Mouse (Mus musculus): Measurements from ENCODE around the gene Noct. TPM values are rescaled to one million over a fixed set of nuclear protein-coding genes. Genes with fewer than 3 reads are reported as not detected.

Noct gene
- polyA plus RNA-seq, 1 experiment from 2014 or later = 9.7 TPM

GRCm38 (mm10) chr3:51195736-51196135, 28.5 kb upstream of the Noct start:
- WGBS = 17% methylated on average over 8 of the region's 8 CpGs
- H3K9me3 ChIP-seq (replicated peaks) = no peaks in the 10 kb centered on the region
- peak overlapping the region; percentile 33 for H3K4me3 ChIP-seq
- no peaks in the 10 kb centered on the region for H3K27me3 ChIP-seq
- H3K36me3 ChIP-seq = no peaks in the 10 kb centered on the region
- 0 out of 2 replicates have a peak overlapping the region, but pooled peaks have one; percentile 6 for H3K9ac ChIP-seq
- no peak for ATAC-seq (replicated peaks; ENCODE audit: insufficient number of reproducible peaks, insufficient read depth, low FRiP score, low read depth)
- peak overlapping the region; percentile 63 for H3K4me2 ChIP-seq
- H3K4me1 ChIP-seq (replicated peaks) = peaks cover 25% of the 10 kb centered on the region
- peak overlapping the region; percentile 52 for H3K27ac ChIP-seq

GRCm38 (mm10) chr3:51196724-51197111, 27.5 kb upstream of the Noct start:
- Histone ChIP-seq H3K4me1 (replicated peaks) (peaks cover 25% of the 10 kb centered on the region), H3K36me3 (no peaks in the 10 kb centered on the region), H3K9me3 (replicated peaks) (no peaks in the 10 kb centered on the region), H3K9ac (no peak overlapping the region), H3K4me2 (no peak overlapping the region), H3K4me3 (no peak overlapping the region), H3K27me3 (no peaks in the 10 kb centered on the region), H3K27ac (no peak overlapping the region)
- 82% methylated on average over 3 of the region's 3 CpGs for WGBS
- ATAC-seq (replicated peaks; ENCODE audit: insufficient number of reproducible peaks, insufficient read depth, low FRiP score, low read depth) = no peak

- Histone ChIP-seq H3K27me3 (no peaks in the 10 kb centered on the region), H3K9me3 (replicated peaks) (no peaks in the 10 kb centered on the region), H3K36me3 (no peaks in the 10 kb centered on the region), H3K4me2 (no peak overlapping the region), H3K9ac (no peak overlapping the region), H3K27ac (0 out of 2 replicates have a peak overlapping the region, but pooled peaks have one; percentile 8), H3K4me3 (no peak overlapping the region), H3K4me1 (replicated peaks) (peaks cover 25% of the 10 kb centered on the region)
- ATAC-seq (replicated peaks; ENCODE audit: insufficient number of reproducible peaks, insufficient read depth, low FRiP score, low read depth) = no peak
- WGBS = 53% methylated on average over 9 of the region's 9 CpGs
Observed at GRCm38 (mm10) chr3:51197112-51197731, 27.0 kb upstream of the Noct start.

- ATAC-seq (replicated peaks; ENCODE audit: insufficient number of reproducible peaks, insufficient read depth, low FRiP score, low read depth) = no peak
- H3K36me3 ChIP-seq = no peaks in the 10 kb centered on the region
- 36% methylated on average over 1 of the region's 1 CpGs for WGBS
Observed at GRCm38 (mm10) chr3:51198291-51198690, 26.0 kb upstream of the Noct start.

GRCm38 (mm10) chr3:51199130-51199529, 25.1 kb upstream of the Noct start:
- WGBS = 58% methylated on average over 6 of the region's 6 CpGs
- H3K36me3 ChIP-seq = no peaks in the 10 kb centered on the region
- no peak overlapping the region for H3K27ac ChIP-seq
- no peak; the same call in 1 of the 2 replicates for ATAC-seq (replicated peaks; ENCODE audit: insufficient number of reproducible peaks, insufficient read depth, low FRiP score, low read depth)
- H3K27me3 ChIP-seq = no peaks in the 10 kb centered on the region
- H3K9me3 ChIP-seq (replicated peaks) = no peaks in the 10 kb centered on the region
- H3K4me3 ChIP-seq = no peak overlapping the region
- H3K9ac ChIP-seq = no peak overlapping the region
- H3K4me1 ChIP-seq (replicated peaks) = peaks cover 25% of the 10 kb centered on the region
- no peak overlapping the region for H3K4me2 ChIP-seq

More at GRCm38 (mm10) chr3:51198291-51198690, 26.0 kb upstream of the Noct start:
- Histone ChIP-seq H3K9ac (no peak overlapping the region), H3K27me3 (no peaks in the 10 kb centered on the region), H3K9me3 (replicated peaks) (no peaks in the 10 kb centered on the region), H3K4me3 (no peak overlapping the region), H3K4me2 (no peak overlapping the region), H3K4me1 (replicated peaks) (peaks cover 28% of the 10 kb centered on the region), H3K27ac (no peak overlapping the region)

- H3K27me3 ChIP-seq = no peaks in the 10 kb centered on the region
- no peak for ATAC-seq (replicated peaks; ENCODE audit: insufficient number of reproducible peaks, insufficient read depth, low FRiP score, low read depth)
- H3K4me1 ChIP-seq (replicated peaks) = peaks cover 18% of the 10 kb centered on the region
- H3K9me3 ChIP-seq (replicated peaks) = no peaks in the 10 kb centered on the region
- no peaks in the 10 kb centered on the region for H3K36me3 ChIP-seq
- no peak overlapping the region for H3K27ac ChIP-seq
- no peak overlapping the region for H3K9ac ChIP-seq
- WGBS = 87% methylated on average over 4 of the region's 4 CpGs
- H3K4me2 ChIP-seq = no peak overlapping the region
- H3K4me3 ChIP-seq = no peak overlapping the region
Observed at GRCm38 (mm10) chr3:51200311-51200710, 23.9 kb upstream of the Noct start.

GRCm38 (mm10) chr3:51200894-51201293, 23.4 kb upstream of the Noct start:
- 70% methylated on average over 7 of the region's 7 CpGs for WGBS
- no peak overlapping the region for H3K4me3 ChIP-seq
- no peaks in the 10 kb centered on the region for H3K27me3 ChIP-seq
- H3K9ac ChIP-seq = no peak overlapping the region
- no peaks in the 10 kb centered on the region for H3K36me3 ChIP-seq
- no peaks in the 10 kb centered on the region for H3K9me3 ChIP-seq (replicated peaks)
- peaks cover 12% of the 10 kb centered on the region for H3K4me1 ChIP-seq (replicated peaks)
- no peak for ATAC-seq (replicated peaks; ENCODE audit: insufficient number of reproducible peaks, insufficient read depth, low FRiP score, low read depth)
- no peak overlapping the region for H3K4me2 ChIP-seq
- H3K27ac ChIP-seq = no peak overlapping the region

GRCm38 (mm10) chr3:51201986-51202385, 22.3 kb upstream of the Noct start:
- Histone ChIP-seq H3K9me3 (replicated peaks) (no peaks in the 10 kb centered on the region), H3K4me1 (replicated peaks) (peaks cover 6% of the 10 kb centered on the region), H3K9ac (no peak overlapping the region), H3K36me3 (no peaks in the 10 kb centered on the region), H3K27ac (no peak overlapping the region), H3K4me2 (no peak overlapping the region), H3K4me3 (no peak overlapping the region), H3K27me3 (no peaks in the 10 kb centered on the region)
- ATAC-seq (replicated peaks; ENCODE audit: insufficient number of reproducible peaks, insufficient read depth, low FRiP score, low read depth) = no peak
- 55% methylated on average over 9 of the region's 9 CpGs for WGBS

GRCm38 (mm10) chr3:51202491-51202987, 21.7 kb upstream of the Noct start:
- H3K27ac ChIP-seq = no peak overlapping the region
- H3K9ac ChIP-seq = no peak overlapping the region
- no peaks in the 10 kb centered on the region for H3K27me3 ChIP-seq
- peaks cover 6% of the 10 kb centered on the region for H3K4me1 ChIP-seq (replicated peaks)
- ATAC-seq (replicated peaks; ENCODE audit: insufficient number of reproducible peaks, insufficient read depth, low FRiP score, low read depth) = no peak
- no peaks in the 10 kb centered on the region for H3K9me3 ChIP-seq (replicated peaks)
- H3K4me3 ChIP-seq = no peak overlapping the region
- no peak overlapping the region for H3K4me2 ChIP-seq
- H3K36me3 ChIP-seq = no peaks in the 10 kb centered on the region
- whole genome bisulfite sequencing = 71% methylated on average over 8 of the region's 8 CpGs

GRCm38 (mm10) chr3:51203906-51204305, 20.3 kb upstream of the Noct start:
- Histone ChIP-seq H3K27me3 (no peaks in the 10 kb centered on the region), H3K9me3 (replicated peaks) (no peaks in the 10 kb centered on the region), H3K36me3 (no peaks in the 10 kb centered on the region), H3K4me3 (no peak overlapping the region), H3K4me1 (replicated peaks) (peaks cover 16% of the 10 kb centered on the region), H3K4me2 (no peak overlapping the region), H3K9ac (no peak overlapping the region), H3K27ac (no peak overlapping the region)
- ATAC-seq (replicated peaks; ENCODE audit: insufficient number of reproducible peaks, insufficient read depth, low FRiP score, low read depth) = no peak
- WGBS = 84% methylated on average over 6 of the region's 6 CpGs

GRCm38 (mm10) chr3:51204441-51204840, 19.8 kb upstream of the Noct start:
- Histone ChIP-seq H3K27me3 (no peaks in the 10 kb centered on the region), H3K9me3 (replicated peaks) (no peaks in the 10 kb centered on the region), H3K27ac (no peak overlapping the region), H3K4me3 (no peak overlapping the region), H3K4me1 (replicated peaks) (peaks cover 16% of the 10 kb centered on the region), H3K36me3 (no peaks in the 10 kb centered on the region), H3K9ac (no peak overlapping the region), H3K4me2 (no peak overlapping the region)
- 87% methylated on average over 5 of the region's 5 CpGs for WGBS
- no peak for ATAC-seq (replicated peaks; ENCODE audit: insufficient number of reproducible peaks, insufficient read depth, low FRiP score, low read depth)

GRCm38 (mm10) chr3:51204897-51205296, 19.4 kb upstream of the Noct start:
- WGBS = 96% methylated on average over 14 of the region's 14 CpGs
- ATAC-seq (replicated peaks; ENCODE audit: insufficient number of reproducible peaks, insufficient read depth, low FRiP score, low read depth) = no peak
- no peak overlapping the region for H3K4me2 ChIP-seq

More at GRCm38 (mm10) chr3:51204897-51205296, 19.4 kb upstream of the Noct start:
- no peaks in the 10 kb centered on the region for H3K36me3 ChIP-seq
- H3K27me3 ChIP-seq = no peaks in the 10 kb centered on the region
- H3K4me1 ChIP-seq (replicated peaks) = peaks cover 16% of the 10 kb centered on the region
- no peak overlapping the region for H3K27ac ChIP-seq
- H3K9ac ChIP-seq = no peak overlapping the region
- H3K4me3 ChIP-seq = no peak overlapping the region
- no peaks in the 10 kb centered on the region for H3K9me3 ChIP-seq (replicated peaks)
